Mouse (Mus musculus): ENCODE measurements around the gene Ifi27l2b.
"Not testable (repeated sequence)": the region's sequence is repeated elsewhere in the genome, so short reads cannot be mapped to it uniquely, and the experiment has no call there.

The Ifi27l2b gene

DNA sequence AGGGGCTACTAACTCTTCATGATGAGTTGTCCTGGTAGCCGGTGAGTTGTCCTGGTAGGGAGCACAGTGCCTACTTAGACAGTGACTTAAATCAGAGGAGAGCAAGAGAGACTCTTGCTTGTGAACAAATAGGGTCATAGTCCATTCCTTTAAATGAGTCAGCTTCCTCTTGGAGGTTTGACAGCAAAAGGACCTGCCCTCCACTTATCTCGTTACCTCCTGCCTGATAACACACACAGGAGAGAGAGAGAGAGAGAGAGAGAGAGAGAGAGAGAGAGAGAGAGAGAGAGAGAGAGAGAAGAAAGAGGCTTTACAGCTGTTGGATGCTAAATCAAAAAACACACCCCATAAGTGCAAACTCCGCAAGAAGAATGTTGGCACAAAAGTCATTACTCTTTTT is at the start of gene Ifi27l2b:
TSS of gene Ifi27l2b (minus strand) at position 84 of the 400 bp plus-strand sequence.
- no peak for DNase-seq (ENCODE audit: low spot score)

DNA sequence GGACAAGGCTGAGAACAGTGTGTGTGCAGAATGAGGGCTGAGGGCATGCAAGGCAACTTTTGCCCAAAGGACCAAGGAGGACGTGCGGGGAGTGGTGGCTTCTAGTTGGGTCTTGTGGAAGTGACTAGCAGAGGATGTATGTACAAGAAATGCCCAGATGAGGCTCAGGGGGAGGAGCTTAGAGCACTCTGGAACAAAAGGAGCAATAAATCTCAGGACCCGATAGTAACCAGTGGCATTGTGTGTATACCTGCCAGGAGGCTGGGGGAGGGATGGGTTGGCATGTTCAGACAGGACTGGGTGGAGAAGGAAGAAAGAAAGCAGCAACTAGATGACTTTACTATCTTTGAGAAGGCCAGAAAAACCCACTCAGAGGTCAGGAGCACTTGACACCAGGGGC is 47.4 kb upstream of the Ifi27l2b start:
- DNase-seq (ENCODE audit: low spot score): no peak

DNA sequence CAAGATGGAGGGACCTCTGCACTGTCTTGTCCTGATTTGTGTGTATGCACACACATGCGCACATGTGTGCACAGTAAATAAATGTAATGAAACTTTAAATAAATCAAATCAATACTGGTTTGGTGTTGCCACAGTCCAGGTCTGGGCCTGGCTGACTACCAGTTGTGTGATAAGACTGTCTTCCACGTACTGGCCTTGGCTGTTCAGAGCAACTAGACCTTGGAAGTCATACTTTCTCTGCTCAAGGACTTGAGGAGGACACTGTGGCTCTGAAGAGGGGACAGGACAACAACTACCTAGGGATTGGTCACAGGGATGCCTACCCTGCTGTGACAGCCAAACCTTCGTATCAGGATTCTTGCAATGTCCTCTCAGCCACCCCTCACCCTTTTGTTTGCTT is 46.3 kb upstream of the Ifi27l2b start:
- DNase-seq (ENCODE audit: low spot score): no peak

DNA sequence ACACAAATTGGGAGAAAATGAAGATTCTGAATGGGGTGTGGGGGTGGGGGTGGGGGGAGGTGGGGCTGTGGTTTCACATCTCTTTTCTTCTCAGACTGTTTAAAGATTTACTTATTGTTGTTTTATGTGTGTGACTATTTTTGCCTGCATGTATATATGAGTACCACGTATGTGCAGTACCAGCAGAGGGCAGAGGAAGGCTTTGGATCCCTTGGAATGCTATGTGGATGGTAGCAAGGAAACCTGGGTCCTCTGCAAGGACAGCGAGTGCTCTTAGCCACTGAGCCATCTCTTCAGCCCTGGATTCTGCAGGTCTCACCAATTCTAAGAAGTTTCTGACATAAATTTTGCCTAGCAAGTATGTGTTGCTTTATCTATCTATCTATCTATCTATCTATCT is 42.2 kb upstream of the Ifi27l2b start:
- no peak for DNase-seq (ENCODE audit: low spot score)

DNA sequence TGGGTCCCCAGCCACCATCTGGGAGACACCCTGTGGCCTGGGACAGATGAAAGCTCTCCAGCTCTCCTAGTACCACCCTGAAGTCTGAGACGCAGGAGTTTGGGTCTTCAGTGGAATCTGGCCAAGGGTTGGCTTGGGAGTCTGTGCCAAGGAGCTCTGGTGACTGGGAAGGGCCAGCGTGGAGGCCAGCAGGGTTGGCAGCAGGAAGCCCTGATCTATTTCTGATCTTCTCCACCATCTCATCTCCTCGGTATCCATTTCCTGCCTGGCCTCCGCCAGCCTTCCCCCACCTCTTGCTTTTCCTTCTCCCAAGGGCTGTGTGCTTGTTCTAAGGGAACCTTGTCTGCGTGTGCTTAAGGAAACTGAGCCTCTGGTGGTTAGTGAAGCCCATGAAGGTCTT is 41.7 kb upstream of the Ifi27l2b start:
- no peak for DNase-seq (ENCODE audit: low spot score)

DNA sequence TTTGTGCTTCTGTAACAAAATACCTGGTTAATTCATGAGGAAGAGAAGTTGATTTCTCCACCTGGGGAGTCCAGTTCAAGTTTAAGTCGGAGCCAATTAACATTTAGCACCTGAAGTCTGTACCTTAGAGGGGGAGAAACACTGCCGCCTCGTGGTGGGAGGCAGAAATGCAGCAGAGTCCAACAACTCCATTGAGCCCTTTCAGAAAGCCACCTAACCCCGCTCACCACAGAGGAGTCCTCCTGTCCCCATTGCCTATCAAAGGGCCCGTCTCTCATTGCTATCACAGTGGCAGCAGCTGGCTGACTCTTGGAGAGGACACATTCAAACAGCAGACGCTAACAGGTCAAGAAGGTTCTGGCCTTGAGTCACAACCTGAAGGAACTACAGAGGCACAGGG is 37.5 kb upstream of the Ifi27l2b start:
- DNase-seq (ENCODE audit: low spot score): peak; percentile 55

DNA sequence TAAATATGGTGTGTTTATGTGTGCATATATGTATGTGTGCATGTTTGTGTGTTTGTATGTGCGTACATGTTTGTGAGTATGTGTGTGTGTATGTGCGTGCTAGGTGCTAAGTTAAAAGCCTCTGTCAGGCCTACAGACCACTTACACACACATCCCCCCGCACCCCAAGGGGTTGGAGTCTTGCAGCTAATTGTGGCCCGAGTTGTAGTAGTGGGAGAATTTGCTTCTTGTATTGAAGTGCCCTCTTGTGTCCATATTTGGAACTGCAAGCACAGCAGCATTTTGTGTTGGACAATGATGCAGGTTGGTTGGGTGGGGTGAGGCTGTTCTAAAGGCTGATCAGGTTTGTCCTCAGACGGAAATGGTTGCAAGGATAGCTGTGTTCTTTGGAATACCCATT is 35.7 kb upstream of the Ifi27l2b start:
- DNase-seq (ENCODE audit: low spot score): peak; percentile 67

DNA sequence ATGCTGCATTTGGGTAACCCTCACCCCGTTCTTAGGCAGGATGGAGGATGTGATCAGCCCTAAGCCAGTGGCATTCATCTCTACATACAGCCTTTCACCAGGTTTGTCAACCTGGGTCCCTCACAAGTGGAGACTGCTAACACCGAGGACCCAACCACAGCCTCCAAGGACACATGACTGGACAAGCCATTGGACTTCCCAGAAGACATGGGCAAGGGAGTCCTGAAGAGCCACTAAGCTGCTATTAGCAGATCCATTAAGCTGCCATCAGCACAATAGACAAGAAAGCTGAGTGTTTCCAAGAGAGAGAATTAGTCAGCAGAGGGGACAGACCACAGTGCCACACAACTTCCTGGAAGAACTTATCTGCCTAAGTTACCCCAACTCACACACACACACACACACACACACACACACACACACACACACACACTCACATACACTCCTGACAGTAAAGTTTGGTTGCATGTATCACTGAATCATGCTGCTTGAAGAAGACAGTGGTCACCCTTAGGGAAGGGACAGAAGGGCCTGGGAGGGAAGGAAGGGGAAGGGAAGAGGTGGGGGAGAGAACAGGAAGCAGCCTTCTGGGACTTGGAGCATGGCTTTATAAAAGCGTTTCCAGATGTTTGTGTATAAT is 34.2 kb upstream of the Ifi27l2b start:
- no peak for DNase-seq (ENCODE audit: low spot score)

DNA sequence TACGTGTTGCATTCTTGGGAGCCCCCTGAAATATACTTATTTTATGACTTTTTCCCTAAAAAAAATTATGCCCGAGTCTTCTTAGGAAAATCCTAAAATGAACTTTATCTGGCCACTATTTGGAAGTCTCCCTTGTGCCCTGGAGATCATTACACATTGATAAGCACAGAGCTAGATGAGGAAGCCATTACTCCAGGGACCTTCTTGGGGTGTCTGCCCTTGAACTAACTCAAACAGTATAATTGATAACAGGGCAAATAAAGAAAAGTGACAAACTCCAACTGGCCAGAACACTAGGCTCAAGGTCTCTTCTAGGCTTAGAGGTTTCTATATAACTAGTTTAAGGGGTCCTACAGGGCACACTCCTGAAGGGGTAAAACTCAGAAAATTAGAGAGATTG is 30.7 kb upstream of the Ifi27l2b start:
- no peak for DNase-seq (ENCODE audit: low spot score)

DNA sequence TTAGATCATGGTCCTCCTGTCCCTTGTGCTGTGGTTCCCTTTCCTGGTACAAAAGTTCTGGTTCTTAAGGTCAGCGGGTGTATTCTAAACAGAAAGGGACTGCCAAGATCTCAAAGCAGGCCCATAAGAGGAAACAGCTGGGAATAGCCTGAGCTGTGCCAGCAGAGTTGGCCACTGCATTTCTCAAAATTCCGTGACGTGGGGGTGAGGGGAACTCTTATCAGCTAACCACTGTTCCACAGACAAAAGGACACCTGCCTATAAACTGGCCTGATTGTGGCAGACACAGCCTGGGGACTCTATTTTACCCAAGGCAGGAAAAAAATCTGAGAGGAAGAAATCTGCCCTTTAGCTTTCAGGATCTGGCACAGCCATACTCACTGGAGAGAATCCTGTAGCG is 30.3 kb upstream of the Ifi27l2b start:
- no peak for DNase-seq (ENCODE audit: low spot score)

DNA sequence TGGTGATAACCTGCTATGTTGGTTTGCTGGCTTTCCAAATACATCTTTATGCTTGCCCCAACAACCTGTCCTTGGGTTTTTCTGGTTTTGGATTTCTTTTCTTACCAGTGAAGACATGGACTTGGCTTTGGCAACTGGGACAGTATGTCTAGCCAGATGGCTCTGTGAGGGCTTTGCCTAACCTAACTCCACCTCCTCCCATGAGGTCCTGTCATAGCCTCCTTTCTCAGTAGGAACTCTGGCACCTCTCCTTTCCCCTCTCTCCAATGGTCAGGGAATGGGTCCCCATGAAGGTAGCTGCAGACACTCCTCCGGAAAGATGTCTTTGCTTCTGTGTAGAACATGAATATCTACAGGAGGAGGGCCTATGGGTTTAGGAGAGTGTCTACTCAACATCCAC is 29.7 kb upstream of the Ifi27l2b start:
- no peak for DNase-seq (ENCODE audit: low spot score)

DNA sequence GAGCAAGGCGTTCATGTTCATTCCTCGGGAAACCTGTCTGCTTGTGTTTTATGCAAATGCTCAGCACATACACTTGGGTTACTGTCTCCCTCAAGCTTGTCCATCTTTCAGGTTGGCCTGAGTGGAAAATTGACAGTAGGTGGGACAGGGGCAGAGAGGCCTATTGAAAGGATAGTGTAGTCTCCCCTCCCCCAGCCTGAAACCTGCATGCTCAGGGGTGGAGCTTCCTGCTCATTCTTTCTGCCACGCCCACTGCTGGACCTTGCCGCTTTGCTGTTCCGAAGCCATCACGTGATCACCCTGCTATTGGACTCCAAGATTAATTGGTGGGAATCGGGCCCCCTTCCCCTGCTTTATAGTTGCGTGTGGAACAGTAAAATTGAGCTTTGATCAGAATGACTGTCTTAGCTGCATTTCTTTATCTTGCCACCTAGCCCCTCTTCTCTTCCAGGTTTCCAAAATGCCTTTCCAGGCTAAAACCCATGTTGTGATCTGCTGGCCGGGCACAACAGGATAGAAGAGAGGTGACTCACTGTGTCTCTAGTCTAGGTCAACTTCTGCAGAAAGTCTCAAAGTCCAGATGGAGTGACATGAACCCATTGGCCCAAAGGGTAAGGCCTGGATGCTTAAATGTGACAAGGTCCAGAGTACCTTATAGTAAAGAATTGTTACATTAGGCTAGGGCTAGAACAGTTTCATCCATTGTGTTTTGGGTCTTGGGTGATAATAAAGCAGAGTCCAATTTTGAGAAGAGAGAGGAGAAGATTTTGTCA is 27.4 kb upstream of the Ifi27l2b start:
- not testable (repeated sequence) for DNase-seq (ENCODE audit: low spot score)

DNA sequence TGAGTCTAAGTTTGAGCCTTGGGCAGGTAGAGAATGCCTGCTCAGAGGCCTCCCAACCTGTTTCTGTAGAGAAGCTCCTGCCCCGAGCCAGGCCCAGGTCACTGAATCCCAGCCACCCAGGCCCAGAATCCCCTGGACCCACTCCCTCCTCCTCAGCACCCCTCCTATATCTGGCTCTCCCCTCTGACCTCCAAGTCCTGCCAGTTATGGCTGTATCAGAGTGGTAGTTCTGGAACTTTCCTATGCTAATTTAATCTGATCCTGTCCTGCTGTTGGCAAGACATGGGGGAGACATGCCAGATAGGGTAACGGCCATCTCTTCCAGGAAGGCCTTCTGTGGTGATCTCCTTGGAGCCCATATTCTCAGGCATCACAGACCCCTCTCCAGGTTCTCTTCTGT is 25.8 kb upstream of the Ifi27l2b start:
- DNase-seq (ENCODE audit: low spot score): no peak

DNA sequence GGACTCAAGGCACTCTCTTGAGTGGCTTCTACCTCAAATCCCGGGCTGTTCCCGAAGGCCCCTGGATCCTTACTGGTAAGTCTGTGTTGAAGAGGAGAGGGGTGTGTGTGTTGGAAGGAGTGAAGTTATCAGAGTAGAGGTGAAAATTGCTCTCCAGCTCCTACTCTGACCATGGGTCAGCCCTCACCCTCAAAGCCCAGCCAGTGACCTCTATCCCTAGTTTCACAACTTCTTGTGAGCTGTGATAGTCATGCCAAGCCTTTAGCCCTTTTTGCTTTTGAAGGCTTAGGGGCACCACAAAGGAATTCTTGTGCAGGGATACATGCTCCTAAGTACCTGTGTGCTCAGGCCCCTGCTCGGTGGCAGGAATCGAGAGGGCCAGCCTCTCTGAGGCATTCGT is 24.6 kb upstream of the Ifi27l2b start:
- DNase-seq (ENCODE audit: low spot score): no peak

DNA sequence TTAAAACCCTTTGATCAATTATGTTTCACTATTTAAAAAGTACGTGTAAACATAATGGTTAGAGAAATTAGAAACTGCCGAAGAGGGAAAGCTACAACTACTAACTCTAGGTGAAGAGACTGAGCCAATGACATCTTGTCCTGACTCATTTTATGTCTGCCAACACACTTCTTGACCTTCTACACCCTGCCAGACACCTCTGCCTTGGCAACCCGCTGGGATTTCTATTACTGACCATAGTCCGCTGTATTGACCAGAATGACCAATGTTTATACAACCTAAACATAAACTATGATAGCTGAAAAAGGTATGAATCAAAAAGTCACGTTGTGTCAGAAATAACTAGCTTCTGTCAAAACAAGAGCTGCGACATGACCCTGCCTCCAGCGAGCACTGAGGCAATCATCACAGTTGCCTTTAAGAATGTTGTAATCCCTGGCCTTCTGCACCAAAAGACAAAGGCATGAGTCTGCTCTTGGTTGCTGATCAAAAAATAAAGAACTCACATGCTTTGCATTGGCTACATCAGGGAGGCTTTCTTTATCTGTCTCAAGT is 20.5 kb upstream of the Ifi27l2b start:
- no peak for DNase-seq (ENCODE audit: low spot score)

DNA sequence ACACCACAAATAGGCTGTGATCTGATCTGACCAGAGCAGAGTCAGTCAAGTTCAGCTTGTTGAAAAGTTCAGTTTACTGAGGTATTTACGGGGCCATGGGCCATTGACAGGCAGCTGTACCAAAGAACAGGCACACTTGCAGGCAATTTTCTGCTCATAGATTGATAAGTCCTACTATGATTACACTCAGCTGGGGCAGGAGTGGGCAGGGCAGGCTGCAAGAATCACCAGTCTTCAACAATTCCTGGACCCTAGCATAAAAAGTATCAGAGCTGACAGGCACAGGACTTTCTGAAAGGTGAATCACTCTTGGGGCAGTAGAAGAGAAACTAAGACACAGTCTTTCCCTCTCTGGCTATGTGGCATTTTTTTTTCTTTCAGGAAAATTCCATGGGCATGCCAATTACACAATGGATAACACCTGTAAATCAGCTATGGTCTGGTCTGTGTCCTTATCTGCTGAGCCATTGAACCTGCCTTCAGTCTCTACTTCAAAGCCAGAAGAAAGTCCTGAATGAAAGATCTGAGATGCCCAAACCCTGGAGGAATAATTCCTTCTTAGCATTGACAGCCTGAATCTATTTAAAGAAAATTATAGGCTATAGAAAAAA is 19.9 kb upstream of the Ifi27l2b start:
- DNase-seq (ENCODE audit: low spot score): no peak

DNA sequence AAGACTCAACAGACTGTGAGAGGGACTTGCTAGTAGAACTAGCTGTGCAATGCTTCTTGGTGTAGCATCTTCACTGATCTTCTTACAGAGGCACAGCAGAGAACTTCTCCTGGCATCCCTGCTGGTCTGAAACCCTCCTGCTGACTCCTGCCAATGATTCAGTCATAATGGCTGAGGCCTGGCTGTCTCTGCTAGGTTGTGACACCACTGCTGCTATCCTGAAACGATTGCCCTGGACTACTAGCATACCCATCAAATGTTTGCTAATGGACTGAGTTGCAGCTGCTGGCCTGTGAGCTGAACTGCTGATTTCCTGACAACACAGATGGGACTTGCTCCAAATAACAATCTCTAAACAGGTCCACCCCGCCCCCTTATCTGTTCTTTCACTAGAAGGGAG is 17.5 kb upstream of the Ifi27l2b start:
- no peak for DNase-seq (ENCODE audit: low spot score)

DNA sequence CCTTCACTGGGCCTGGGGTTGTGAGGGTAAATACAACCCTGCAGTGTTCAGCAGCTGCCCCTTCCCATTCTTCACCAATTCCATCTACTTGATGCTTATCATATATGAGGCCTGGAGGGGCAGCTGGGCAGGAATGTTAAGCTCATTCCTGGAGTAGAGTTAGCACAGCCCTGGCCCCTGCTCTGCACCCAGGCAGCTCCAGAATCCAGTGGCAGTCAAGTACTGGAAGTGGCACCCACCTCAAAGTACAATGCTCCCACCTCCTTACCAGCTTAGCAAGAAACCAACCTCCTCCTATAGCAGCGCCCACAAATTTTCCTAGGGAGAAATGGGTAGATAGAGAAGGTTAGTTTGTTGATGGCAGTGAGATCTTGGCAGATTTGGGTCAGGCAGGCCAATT is 296 bp downstream of the Ifi27l2b start:
- DNase-seq (ENCODE audit: low spot score): not testable (repeated sequence)

DNA sequence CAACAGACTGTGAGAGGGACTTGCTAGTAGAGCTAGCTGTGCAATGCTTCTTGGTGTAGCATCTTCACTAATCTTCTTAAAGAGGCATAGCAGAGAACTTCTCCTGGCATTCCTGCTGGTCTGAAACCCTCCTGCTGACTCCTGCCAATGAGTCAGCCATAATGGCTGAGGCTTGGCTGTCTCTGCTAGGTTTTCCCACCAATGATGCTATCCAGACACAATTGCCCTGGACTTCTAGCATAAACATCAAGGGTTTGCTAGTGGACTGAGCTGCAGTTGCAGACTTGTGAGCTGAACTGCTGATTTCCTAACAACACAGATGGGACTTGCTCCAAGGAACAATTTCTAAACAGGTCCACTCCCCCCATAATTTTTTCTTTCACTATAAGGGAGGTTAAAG is 3.7 kb downstream of the Ifi27l2b start:
- DNase-seq (ENCODE audit: low spot score): no peak

DNA sequence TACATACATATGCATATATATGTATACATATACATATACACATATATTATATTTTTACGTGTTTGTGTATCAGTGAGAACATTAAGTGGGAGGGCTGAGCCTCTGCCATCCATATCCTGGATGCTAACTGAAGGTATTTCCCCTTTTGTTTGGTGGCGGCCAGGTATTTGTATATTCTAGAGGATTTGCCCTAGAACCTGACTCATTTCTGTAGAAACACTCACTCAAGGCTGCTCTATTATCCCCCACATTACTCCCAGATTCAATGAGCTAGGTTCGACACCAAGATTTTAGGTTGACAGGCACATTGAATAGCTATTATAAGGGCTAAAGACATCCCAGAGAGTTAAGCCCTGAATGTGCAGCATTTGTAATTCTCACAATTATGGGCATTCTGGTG is 12.0 kb downstream of the Ifi27l2b start:
- no peak for DNase-seq (ENCODE audit: low spot score)

DNA sequence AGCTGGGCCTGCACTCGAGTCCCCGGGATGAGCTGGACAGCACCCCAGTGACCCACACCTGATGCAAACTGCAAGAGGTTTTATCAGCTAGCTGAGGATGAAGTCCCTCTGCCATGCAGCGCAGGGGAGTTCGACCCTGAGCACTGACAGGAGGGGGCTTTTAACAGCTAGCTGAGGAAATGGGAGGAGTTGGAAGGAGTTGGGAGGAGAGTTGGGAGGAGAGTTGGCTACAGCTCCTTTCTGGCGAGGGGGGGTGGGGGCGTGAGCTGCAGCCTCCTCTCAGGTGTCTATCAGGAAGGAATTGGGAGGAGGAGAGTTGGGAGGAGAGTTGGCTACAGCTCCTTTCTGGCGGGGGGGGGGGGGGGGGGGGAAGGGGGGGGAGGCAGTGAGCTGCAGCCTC is 12.8 kb downstream of the Ifi27l2b start:
- DNase-seq (ENCODE audit: low spot score): not testable (repeated sequence)

DNA sequence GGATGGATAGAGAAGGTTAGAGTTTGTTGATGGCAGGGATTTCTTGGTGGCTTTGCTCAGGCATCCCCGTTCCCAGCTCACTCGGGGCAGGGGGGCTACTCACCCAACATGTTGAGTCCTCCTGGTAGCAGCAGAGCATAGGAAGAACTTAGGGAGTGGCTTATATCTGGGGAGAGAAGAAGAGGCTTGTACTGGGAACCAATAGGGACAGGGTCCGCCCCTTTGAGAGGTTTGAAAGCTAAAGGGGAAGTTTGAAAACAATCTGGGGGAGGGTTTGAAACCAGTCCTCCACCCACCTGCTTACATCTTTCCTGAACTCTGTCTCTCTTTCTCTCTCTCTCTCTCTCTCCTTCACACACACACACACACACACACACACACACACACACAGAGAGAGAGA is 13.5 kb downstream of the Ifi27l2b start, which contains the start of gene Ifi27l2a:
TSS of gene Ifi27l2a (minus strand) at position 157 of the 400 bp plus-strand sequence.
- no peak for DNase-seq (ENCODE audit: low spot score)

DNA sequence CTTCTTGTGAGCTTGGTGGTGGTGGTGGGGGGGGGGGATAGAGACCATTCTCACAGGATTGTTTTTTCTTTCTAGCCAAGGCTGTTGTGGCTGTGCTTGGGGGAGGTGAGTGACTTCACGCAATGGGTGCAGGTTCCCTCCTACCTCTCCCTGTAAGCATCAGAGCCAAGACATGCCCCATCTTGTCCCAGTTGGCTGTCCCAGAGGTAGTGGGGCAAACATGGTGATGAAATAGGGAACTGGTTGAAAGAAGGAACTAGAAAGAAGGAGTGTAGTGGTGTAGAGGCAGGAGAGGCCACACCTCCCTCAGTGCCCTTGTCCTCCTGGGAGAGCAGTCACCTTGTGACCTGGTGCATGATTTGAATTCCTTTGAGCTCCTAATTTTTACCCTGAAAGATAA is 19.4 kb downstream of the Ifi27l2b start:
- DNase-seq (ENCODE audit: low spot score): no peak
